Mouse (Mus musculus) yolk sac, embryonic 10.5 days (tissue): ENCODE measurements around the gene Usp5.

Source experiments
- DNase-seq: peaks from one replicate; pipeline ENCODE4 v3.0.0-alpha.2; 2017; ENCODE audit warnings: low spot score

Usp5 gene

GRCm38 (mm10) chr6:124828868-124829798 is at the start of gene Usp5, which contains the start of gene Cdca3:
Gene Usp5 (minus strand): TSS chr6:124829484.
Gene Cdca3 (plus strand): TSS chr6:124829547.
- peak; percentile 100 for DNase-seq

- DNase-seq = no peak
Observed at GRCm38 (mm10) chr6:124874348-124874747, 45.1 kb upstream of the Usp5 start.

- no peak for DNase-seq
Observed at GRCm38 (mm10) chr6:124866560-124866959, 37.3 kb upstream of the Usp5 start.

- DNase-seq = no peak
Observed at GRCm38 (mm10) chr6:124865766-124866362, 36.6 kb upstream of the Usp5 start.

- DNase-seq = peak; percentile 65
Observed at GRCm38 (mm10) chr6:124863658-124864298, 34.5 kb upstream of the Usp5 start, which contains the start of gene Gpr162. Gene Gpr162 (minus strand): TSS chr6:124863983.

GRCm38 (mm10) chr6:124863125-124863657 is 33.9 kb upstream of the Usp5 start:
- DNase-seq = no peak

- no peak for DNase-seq
Observed at GRCm38 (mm10) chr6:124862406-124863124, 33.3 kb upstream of the Usp5 start.

GRCm38 (mm10) chr6:124861802-124862201 is 32.5 kb upstream of the Usp5 start:
- no peak for DNase-seq

- DNase-seq = no peak
Observed at GRCm38 (mm10) chr6:124861266-124861665, 32.0 kb upstream of the Usp5 start.

GRCm38 (mm10) chr6:124860511-124860910 is 31.2 kb upstream of the Usp5 start:
- no peak for DNase-seq

GRCm38 (mm10) chr6:124859725-124860124 is 30.4 kb upstream of the Usp5 start:
- peak; percentile 69 for DNase-seq

GRCm38 (mm10) chr6:124858561-124859318 is 29.5 kb upstream of the Usp5 start:
- no peak for DNase-seq

GRCm38 (mm10) chr6:124857840-124858530 is 28.7 kb upstream of the Usp5 start:
- DNase-seq = no peak

- peak; percentile 85 for DNase-seq
Observed at GRCm38 (mm10) chr6:124856916-124857839, 27.9 kb upstream of the Usp5 start, which contains the start of gene P3h3. Gene P3h3 (minus strand): TSS chr6:124857752.

GRCm38 (mm10) chr6:124856321-124856720 is 27.0 kb upstream of the Usp5 start:
- peak; percentile 68 for DNase-seq

- no peak for DNase-seq
Observed at GRCm38 (mm10) chr6:124854647-124855046, 25.4 kb upstream of the Usp5 start.

GRCm38 (mm10) chr6:124850535-124850934 is 21.3 kb upstream of the Usp5 start:
- DNase-seq = no peak

GRCm38 (mm10) chr6:124847305-124847704 is 18.0 kb upstream of the Usp5 start:
- DNase-seq = peak; percentile 82
